ENCODE assay signal across 9 mouse cellular contexts in the genomic region with DNA sequence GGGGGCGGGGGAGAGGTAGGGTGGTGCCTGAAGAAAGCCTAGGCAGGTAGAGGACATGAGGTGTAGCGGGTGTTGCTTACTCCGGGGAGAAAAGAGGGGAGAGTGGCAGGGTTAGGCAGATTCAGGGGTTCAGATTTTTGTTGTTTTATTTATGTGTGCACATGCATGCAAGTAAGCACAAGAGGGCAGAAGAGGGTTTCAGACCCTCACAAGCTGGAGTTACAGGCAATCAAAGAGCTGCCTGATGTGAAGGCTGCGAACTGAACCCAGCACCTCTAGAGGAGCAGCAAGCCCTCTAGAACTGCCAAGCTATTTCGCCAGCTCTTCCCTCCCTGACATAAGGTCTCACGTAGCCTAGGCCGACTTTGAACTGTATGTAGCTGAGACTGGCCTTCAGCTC. TPM values are rescaled to one million over a fixed set of nuclear protein-coding genes. Genes with fewer than 3 reads are reported as not detected.
A peak's percentile ranks its signal among the peaks of the same experiment; 100 is the strongest.
DNase-seq lines count a peak whose midpoint lies in the region; ATAC-seq lines count a peak whose summit lies in the region.
"Had no signal": no experiment of that assay in that cellular context is flagged by ENCODE, and none has a peak within 500 bp of the region (broad histone marks: within the 10 kb centered on the region; RNA-seq: fewer than 3 reads in every experiment).

No protein-coding gene starts in this region.

- 34% methylated on average over 7 of the region's 7 CpGs for WGBS in limb, embryonic 11.5 days
- 37% methylated on average over 7 of the region's 7 CpGs for WGBS in limb, embryonic 10.5 days
- 46% methylated on average over 7 of the region's 7 CpGs for WGBS in embryonic facial prominence, embryonic 13.5 days
- 37% methylated on average over 7 of the region's 7 CpGs for WGBS in neural tube, embryonic 13.5 days

- peaks cover 8% of the 10 kb centered on the region; the same call in 1 of the 2 replicates for H3K27me3 ChIP-seq in limb, embryonic 11.5 days (ENCODE audit: control insufficient read depth, insufficient read depth, low read length)
- peaks cover 49% of the 10 kb centered on the region for H3K27me3 ChIP-seq in limb, embryonic 10.5 days (ENCODE audit: low read depth, poor library complexity, severe bottlenecking)
- peaks cover 9% of the 10 kb centered on the region for H3K27me3 ChIP-seq in embryonic facial prominence, embryonic 13.5 days
- H3K27me3 ChIP-seq in neural tube, embryonic 13.5 days: peaks cover 47% of the 10 kb centered on the region

- no peak overlapping the region; the same call in 1 of the 2 replicates for H3K9ac ChIP-seq in limb, embryonic 11.5 days (ENCODE audit: low read length)
- no peak overlapping the region for H3K9ac ChIP-seq in embryonic facial prominence, embryonic 13.5 days
- H3K9ac ChIP-seq in neural tube, embryonic 13.5 days: no peak overlapping the region

- H3K4me3 ChIP-seq in limb, embryonic 11.5 days (ENCODE audit: low read depth, low read length): no peak overlapping the region
- no peak overlapping the region; the same call in 1 of the 2 replicates for H3K4me3 ChIP-seq in limb, embryonic 10.5 days
- no peak overlapping the region; the same call in 1 of the 2 replicates for H3K4me3 ChIP-seq in embryonic facial prominence, embryonic 13.5 days
- H3K4me3 ChIP-seq in neural tube, embryonic 13.5 days: no peak overlapping the region

- DNase-seq in adrenal gland, postnatal 14 days: peak; percentile 18
- DNase-seq in adrenal gland, postnatal 25 days: no peak
- DNase-seq in limb, embryonic 11.5 days (ENCODE audit: low spot score): peak; percentile 32
- DNase-seq in limb, embryonic 10.5 days (ENCODE audit: low spot score): no peak
- no peak for DNase-seq in natural killer cell, adult 2 months (ENCODE audit: low spot score in 2 of 2)
- DNase-seq in cerebellum, postnatal 4 days (ENCODE audit: low spot score in 2 of 2): no peak

- H3K36me3 ChIP-seq in limb, embryonic 11.5 days (ENCODE audit: control insufficient read depth, insufficient read depth, low read length): no peaks in the 10 kb centered on the region
- H3K36me3 ChIP-seq in limb, embryonic 10.5 days: no peaks in the 10 kb centered on the region
- no peaks in the 10 kb centered on the region for H3K36me3 ChIP-seq in embryonic facial prominence, embryonic 13.5 days
- H3K36me3 ChIP-seq in neural tube, embryonic 13.5 days: no peaks in the 10 kb centered on the region

- no peaks in the 10 kb centered on the region for H3K9me3 ChIP-seq in limb, embryonic 11.5 days (ENCODE audit: control insufficient read depth, low read length)
- no peaks in the 10 kb centered on the region for H3K9me3 ChIP-seq in limb, embryonic 10.5 days (replicated peaks)
- H3K9me3 ChIP-seq in embryonic facial prominence, embryonic 13.5 days: no peaks in the 10 kb centered on the region
- H3K9me3 ChIP-seq in neural tube, embryonic 13.5 days: no peaks in the 10 kb centered on the region

- H3K4me1 ChIP-seq in limb, embryonic 11.5 days (ENCODE audit: control insufficient read depth, insufficient read depth, low read length): peaks cover 4% of the 10 kb centered on the region; the same call in 1 of the 2 replicates
- H3K4me1 ChIP-seq in limb, embryonic 10.5 days: peaks cover 21% of the 10 kb centered on the region
- H3K4me1 ChIP-seq in embryonic facial prominence, embryonic 13.5 days: peaks cover 27% of the 10 kb centered on the region
- peaks cover 19% of the 10 kb centered on the region for H3K4me1 ChIP-seq in neural tube, embryonic 13.5 days (replicated peaks)

- H3K4me2 ChIP-seq in limb, embryonic 11.5 days (ENCODE audit: low read depth, severe bottlenecking): no peak overlapping the region
- peak overlapping the region; percentile 82 for H3K4me2 ChIP-seq in embryonic facial prominence, embryonic 13.5 days
- peak overlapping the region; percentile 85 for H3K4me2 ChIP-seq in neural tube, embryonic 13.5 days

- ATAC-seq in limb, embryonic 11.5 days (ENCODE audit: insufficient number of reproducible peaks, low FRiP score, low TSS enrichment, low read depth): no peak
- no peak for ATAC-seq in embryonic facial prominence, embryonic 13.5 days (ENCODE audit: insufficient number of reproducible peaks, insufficient read depth, low FRiP score, low TSS enrichment, low read depth)
- no peak for ATAC-seq in neural tube, embryonic 13.5 days (ENCODE audit: low read depth)

- no peak overlapping the region for H3K27ac ChIP-seq in limb, embryonic 11.5 days (replicated peaks; ENCODE audit: low read depth, low read length)
- no peak overlapping the region for H3K27ac ChIP-seq in limb, embryonic 10.5 days
- H3K27ac ChIP-seq in embryonic facial prominence, embryonic 13.5 days: no peak overlapping the region
- H3K27ac ChIP-seq in neural tube, embryonic 13.5 days (replicated peaks): no peak overlapping the region

RNA-seq across cellular contexts. Expression of gene Capn1, which starts 0.8 kb away (rescaled TPM):
- total RNA-seq in adrenal gland, postnatal 14 days (2021): 28.5 and 41.5 TPM in 2 replicates
- 28.0 and 40.2 TPM in 2 replicates for total RNA-seq in adrenal gland, postnatal 25 days (2021)
- 3.6 and 4.5 TPM in 2 replicates for polyA plus RNA-seq in limb, embryonic 11.5 days (2014; fragmentation: Nextera tagmentation; extraction: Ambion mirVana)
- 2.0 and 2.4 TPM in 2 replicates for polyA plus RNA-seq in limb, embryonic 10.5 days (2016; fragmentation: Nextera tagmentation; extraction: Ambion mirVana)
- 8.1 and 10.3 TPM in 2 replicates for polyA plus RNA-seq in embryonic facial prominence, embryonic 13.5 days (2015; fragmentation: Nextera tagmentation; extraction: Ambion mirVana)
- 6.9 and 7.5 TPM in 2 replicates for polyA plus RNA-seq in neural tube, embryonic 13.5 days (2015; fragmentation: Nextera tagmentation; extraction: Ambion mirVana)

RNA-seq across cellular contexts. Expression of gene Syvn1, which starts 29.8 kb away (rescaled TPM):
- 53.2 and 54.8 TPM in 2 replicates for total RNA-seq in adrenal gland, postnatal 14 days (2021)
- 59.7 and 65.6 TPM in 2 replicates for total RNA-seq in adrenal gland, postnatal 25 days (2021)
- polyA plus RNA-seq in limb, embryonic 11.5 days (2014; fragmentation: Nextera tagmentation; extraction: Ambion mirVana): 30.3 and 32.2 TPM in 2 replicates
- 36.9 and 38.6 TPM in 2 replicates for polyA plus RNA-seq in limb, embryonic 10.5 days (2016; fragmentation: Nextera tagmentation; extraction: Ambion mirVana)
- polyA plus RNA-seq in embryonic facial prominence, embryonic 13.5 days (2015; fragmentation: Nextera tagmentation; extraction: Ambion mirVana): 28.3 and 28.4 TPM in 2 replicates
- polyA plus RNA-seq in neural tube, embryonic 13.5 days (2015; fragmentation: Nextera tagmentation; extraction: Ambion mirVana): 36.2 and 37.0 TPM in 2 replicates

RNA-seq across cellular contexts. Expression of gene Slc22a20, which starts 30.6 kb away (rescaled TPM):
- total RNA-seq in adrenal gland, postnatal 14 days (2021): not detected in 2 replicates
- not detected in 2 replicates for total RNA-seq in adrenal gland, postnatal 25 days (2021)
- not detected in 2 replicates for polyA plus RNA-seq in limb, embryonic 11.5 days (2014; fragmentation: Nextera tagmentation; extraction: Ambion mirVana)
- polyA plus RNA-seq in limb, embryonic 10.5 days (2016; fragmentation: Nextera tagmentation; extraction: Ambion mirVana): not detected in 2 replicates
- not detected in 2 replicates for polyA plus RNA-seq in embryonic facial prominence, embryonic 13.5 days (2015; fragmentation: Nextera tagmentation; extraction: Ambion mirVana)
- not detected in 2 replicates for polyA plus RNA-seq in neural tube, embryonic 13.5 days (2015; fragmentation: Nextera tagmentation; extraction: Ambion mirVana)
- polyA plus RNA-seq: C2C12 had no signal

RNA-seq across cellular contexts. Expression of gene Mrpl49, which starts 41.1 kb away (rescaled TPM):
- total RNA-seq in adrenal gland, postnatal 14 days (2021): 59.7 and 68.2 TPM in 2 replicates
- 65.2 and 65.7 TPM in 2 replicates for total RNA-seq in adrenal gland, postnatal 25 days (2021)
- 95.3 and 98.6 TPM in 2 replicates for polyA plus RNA-seq in limb, embryonic 11.5 days (2014; fragmentation: Nextera tagmentation; extraction: Ambion mirVana)
- 90.3 and 91.4 TPM in 2 replicates for polyA plus RNA-seq in limb, embryonic 10.5 days (2016; fragmentation: Nextera tagmentation; extraction: Ambion mirVana)
- polyA plus RNA-seq in embryonic facial prominence, embryonic 13.5 days (2015; fragmentation: Nextera tagmentation; extraction: Ambion mirVana): 79.5 and 80.4 TPM in 2 replicates
- polyA plus RNA-seq in neural tube, embryonic 13.5 days (2015; fragmentation: Nextera tagmentation; extraction: Ambion mirVana): 65.5 and 68.2 TPM in 2 replicates

RNA-seq across cellular contexts. Expression of gene Fau, which starts 41.1 kb away (rescaled TPM):
- total RNA-seq in adrenal gland, postnatal 14 days (2021): 956 and 1,133 TPM in 2 replicates
- total RNA-seq in adrenal gland, postnatal 25 days (2021): 891 and 1,016 TPM in 2 replicates
- polyA plus RNA-seq in limb, embryonic 11.5 days (2014; fragmentation: Nextera tagmentation; extraction: Ambion mirVana): 894 and 914 TPM in 2 replicates
- 820 and 955 TPM in 2 replicates for polyA plus RNA-seq in limb, embryonic 10.5 days (2016; fragmentation: Nextera tagmentation; extraction: Ambion mirVana)
- polyA plus RNA-seq in embryonic facial prominence, embryonic 13.5 days (2015; fragmentation: Nextera tagmentation; extraction: Ambion mirVana): 714 and 858 TPM in 2 replicates
- polyA plus RNA-seq in neural tube, embryonic 13.5 days (2015; fragmentation: Nextera tagmentation; extraction: Ambion mirVana): 578 and 624 TPM in 2 replicates

Comparison
In these comparisons a context has a peak if more than half of its experiments do, and no peak if none do; other contexts are left out.
1. DNase-seq: peak in adrenal gland, postnatal 14 days (single experiment) and limb, embryonic 11.5 days (single experiment); none in adrenal gland, postnatal 25 days (single experiment), limb, embryonic 10.5 days (single experiment), natural killer cell, adult 2 months (0 of 2) and cerebellum, postnatal 4 days (0 of 2).